Mouse (Mus musculus) G1E (cell line): ENCODE data around the gene Myadml2.

Source experiments
- CTCF ChIP-seq: IDR thresholded peaks from 2 replicates; pipeline ENCODE4 v1.5.1; 2012; ENCODE audit warnings: low read depth, low read length, inconsistent platforms, mixed read lengths
- GATA1 ChIP-seq: IDR thresholded peaks from 2 replicates; pipeline ENCODE4 v1.6.1; 2012; ENCODE audit warnings: borderline replicate concordance, low read length, inconsistent platforms, mixed read lengths
- POLR2AphosphoS5 ChIP-seq: IDR thresholded peaks from 2 replicates; pipeline ENCODE4 v1.6.1; 2012; ENCODE audit warnings: low read depth, low read length, inconsistent platforms; ENCODE audit not compliant: insufficient replicate concordance
- TAL1 ChIP-seq: conservative IDR thresholded peaks from 2 replicates; pipeline ENCODE4 v1.6.1; 2012; ENCODE audit warnings: low read depth, low read length, inconsistent platforms, mixed read lengths

- TF ChIP-seq CTCF (no peak), POLR2AphosphoS5 (no peak), GATA1 (no peak), TAL1 (no peak)
These were observed 41.4 kb upstream of the Myadml2 start for GRCm38 (mm10) chr11:120689365-120689764.
